Comparison of ENCODE assay signal across 11 mouse cellular contexts in genomic region chr1:24007621-24008020, GRCm38 (mm10).
"Had no signal": no experiment of that assay in that cellular context is flagged by ENCODE, and none has a peak within 500 bp of the region (broad histone marks: within the 10 kb centered on the region; RNA-seq: fewer than 3 reads in every experiment).

No protein-coding gene starts in this region.

- H3K4me3 ChIP-seq: left cerebral cortex, adult 2 months; limb, embryonic 12.5 days; megakaryocyte, embryonic 14.5 days; midbrain, embryonic 15.5 days; neural tube, embryonic 12.5 days had no signal

- H3K27ac ChIP-seq: hindbrain, postnatal 0 days; left cerebral cortex, adult 2 months; limb, embryonic 12.5 days; macrophage; midbrain, embryonic 15.5 days; neural tube, embryonic 12.5 days had no signal

- H3K27me3 ChIP-seq: limb, embryonic 12.5 days; midbrain, embryonic 15.5 days; neural tube, embryonic 12.5 days had no signal

- DNase-seq: kidney, adult 18-20 months; kidney, postnatal 14 days; right cerebral cortex, postnatal 25 days; thymus, postnatal 36 days had no signal

- H3K36me3 ChIP-seq: midbrain, embryonic 15.5 days had no signal

- H3K9me3 ChIP-seq: limb, embryonic 12.5 days; megakaryocyte, embryonic 14.5 days; midbrain, embryonic 15.5 days; neural tube, embryonic 12.5 days had no signal
